ENCODE assay signal across 9 mouse cellular contexts in the genomic region with DNA sequence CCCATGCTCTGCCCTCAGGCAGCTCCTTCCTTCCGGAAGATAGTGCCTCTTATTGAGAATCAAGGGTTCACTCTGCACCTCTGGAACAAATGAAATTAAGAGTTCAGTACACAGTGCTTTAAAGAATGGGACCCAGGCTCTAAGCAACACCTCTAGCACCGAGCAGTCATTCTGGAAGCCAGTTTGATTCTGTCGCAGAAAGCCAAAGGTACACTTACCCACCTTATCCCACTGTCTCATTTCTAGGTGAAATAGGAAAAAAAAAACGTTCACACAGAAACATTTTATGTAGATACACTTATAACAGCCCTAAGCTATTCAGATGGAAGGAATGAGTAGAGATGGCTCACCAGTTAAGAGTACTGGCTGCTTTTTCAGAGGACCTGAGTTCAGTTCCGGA. TPM values are rescaled to one million over a fixed set of nuclear protein-coding genes. Genes with fewer than 3 reads are reported as not detected.
A peak's percentile ranks its signal among the peaks of the same experiment; 100 is the strongest.
DNase-seq lines count a peak whose midpoint lies in the region; ATAC-seq lines count a peak whose summit lies in the region.
"Had no signal": no experiment of that assay in that cellular context is flagged by ENCODE, and none has a peak within 500 bp of the region (broad histone marks: within the 10 kb centered on the region; RNA-seq: fewer than 3 reads in every experiment).

Gene Ephx4, plus strand, starts transcription at position 301 of the 400 bp plus-strand sequence.

- no peaks in the 10 kb centered on the region for H3K4me1 ChIP-seq in heart, embryonic 11.5 days (ENCODE audit: control insufficient read depth, insufficient read depth, low read length)
- peaks cover 3% of the 10 kb centered on the region; the same call in 1 of the 2 replicates for H3K4me1 ChIP-seq in limb, embryonic 12.5 days (replicated peaks)

- H3K4me3 ChIP-seq in heart, embryonic 11.5 days (ENCODE audit: low read depth, low read length): peak within 1 kb of the TSS; percentile 64
- peak within 1 kb of the TSS; percentile 65 for H3K4me3 ChIP-seq in limb, embryonic 12.5 days (replicated peaks)

- H3K27me3 ChIP-seq in heart, embryonic 11.5 days (ENCODE audit: control insufficient read depth, insufficient read depth, low read length): peaks cover 26% of the 10 kb centered on the region
- H3K27me3 ChIP-seq in limb, embryonic 12.5 days: peaks cover 39% of the 10 kb centered on the region

- no peaks in the 10 kb centered on the region for H3K36me3 ChIP-seq in heart, embryonic 11.5 days (ENCODE audit: control insufficient read depth, insufficient read depth, low read length)
- H3K36me3 ChIP-seq in limb, embryonic 12.5 days: no peaks in the 10 kb centered on the region

- peak within 1 kb of the TSS; percentile 98 for H3K4me2 ChIP-seq in heart, embryonic 11.5 days
- H3K4me2 ChIP-seq in limb, embryonic 12.5 days: peak within 1 kb of the TSS; percentile 93

- no peak for ATAC-seq in heart, embryonic 11.5 days (replicated peaks; ENCODE audit: insufficient number of reproducible peaks, low FRiP score, low TSS enrichment)
- ATAC-seq in limb, embryonic 12.5 days (ENCODE audit: insufficient number of reproducible peaks, insufficient read depth, low FRiP score, low TSS enrichment, low read depth): no peak

- no peak for DNase-seq in heart, postnatal 36 days
- peak; percentile 30 for DNase-seq in thymus, postnatal 14 days
- no peak for DNase-seq in thymus, adult 18-20 months
- peak; percentile 13 for DNase-seq in thymus, postnatal 25 days
- DNase-seq in cerebellum, postnatal 25 days: no peak
- no peak for DNase-seq in natural killer cell, adult 2 months (ENCODE audit: low spot score in 2 of 2)

- intact Hi-C loops in heart, postnatal 36 days (cut with DNase I): no loop called here

- 28% methylated on average over 5 of the region's 5 CpGs for WGBS in heart, embryonic 11.5 days (ENCODE audit: insufficient replicate concordance)
- 17% methylated on average over 5 of the region's 5 CpGs for WGBS in limb, embryonic 12.5 days

- H3K9me3 ChIP-seq in heart, embryonic 11.5 days (replicated peaks; ENCODE audit: control insufficient read depth, low read length): no peaks in the 10 kb centered on the region
- H3K9me3 ChIP-seq in limb, embryonic 12.5 days: no peaks in the 10 kb centered on the region; the same call in 1 of the 2 replicates

- peak within 1 kb of the TSS; percentile 67 for H3K9ac ChIP-seq in heart, embryonic 11.5 days (ENCODE audit: low read depth, low read length)
- H3K9ac ChIP-seq in limb, embryonic 12.5 days (replicated peaks): peak within 1 kb of the TSS; percentile 71

- no peak within 1 kb of the TSS for H3K27ac ChIP-seq in heart, embryonic 11.5 days (ENCODE audit: low read depth, low read length)
- no peak within 1 kb of the TSS for H3K27ac ChIP-seq in limb, embryonic 12.5 days
- H3K27ac ChIP-seq: macrophage had no signal

RNA-seq across cellular contexts. Expression of gene Ephx4, which starts in this region (rescaled TPM):
- polyA plus RNA-seq in heart, embryonic 11.5 days (2014; fragmentation: Nextera tagmentation; extraction: Ambion mirVana): 0.29 and 0.56 TPM in 2 replicates
- total RNA-seq in heart, postnatal 36 days (2021): under 1 TPM; 0.31 to 0.33 TPM
- polyA plus RNA-seq in limb, embryonic 12.5 days (2016; fragmentation: Nextera tagmentation; extraction: Ambion mirVana): 1.1 and 1.3 TPM in 2 replicates
- polyA plus RNA-seq: macrophage had no signal

Comparison
In these comparisons a context has a peak if more than half of its experiments do, and no peak if none do; other contexts are left out.
1. DNase-seq: peak in thymus, postnatal 14 days (single experiment) and thymus, postnatal 25 days (single experiment); none in heart, postnatal 36 days (0 of 2), thymus, adult 18-20 months (0 of 2), cerebellum, postnatal 25 days (0 of 2) and natural killer cell, adult 2 months (0 of 2).